Mouse (Mus musculus) kidney, embryonic 16.5 days (tissue): Measurements from ENCODE around the gene Clnk. TPM values are rescaled to one million over a fixed set of nuclear protein-coding genes. Genes with fewer than 3 reads are reported as not detected.

Experiments
- ATAC-seq: fragments of 200-750 bp; cut with Nextera tagmentation; 2 replicates; pipeline ENCODE4 v1.8.0; 2017; ENCODE audit warnings: moderate TSS enrichment; ENCODE audit not compliant: low FRiP score, low TSS enrichment
- H3K27ac ChIP-seq: fragments of 300-500 bp; sonication (generic); 2 replicates; pipeline ENCODE4 v1.5.1; 2014; ENCODE audit warnings: low read length
- H3K27me3 ChIP-seq: fragments of 300-500 bp; sonication (generic); 2 replicates; pipeline ENCODE4 v1.6.1; 2014; ENCODE audit warnings: low read length, control low read depth, mixed read lengths; ENCODE audit not compliant: insufficient read depth
- H3K36me3 ChIP-seq: fragments of 300-500 bp; sonication (generic); 2 replicates; pipeline ENCODE4 v1.6.1; 2014; ENCODE audit warnings: low read length, control low read depth, mixed read lengths; ENCODE audit not compliant: insufficient read depth
- H3K4me1 ChIP-seq: fragments of 300-500 bp; sonication (generic); 2 replicates; pipeline ENCODE4 v1.6.1; 2014; ENCODE audit warnings: low read length, control low read depth, mixed read lengths; ENCODE audit not compliant: insufficient read depth
- H3K4me2 ChIP-seq: fragments of 300-500 bp; sonication (generic); replicated peaks from 2 replicates; pipeline ENCODE4 v1.6.1; 2014; ENCODE audit warnings: low read depth, low read length
- H3K4me3 ChIP-seq: fragments of 300-500 bp; sonication (generic); 2 replicates; pipeline ENCODE4 v1.5.1; 2014; ENCODE audit warnings: mild to moderate bottlenecking, low read length
- H3K9ac ChIP-seq: fragments of 300-500 bp; sonication (generic); replicated peaks from 2 replicates; pipeline ENCODE4 v1.6.1; 2014; ENCODE audit warnings: low read length
- H3K9me3 ChIP-seq: fragments of 300-500 bp; sonication (generic); 2 replicates; pipeline ENCODE4 v1.6.1; 2016; ENCODE audit warnings: low read length, control low read depth
- WGBS: fragments of 180-500 bp; shearing (Covaris S2); extraction: QIAGEN DNeasy Blood & Tissue Kit; methylation state at CpG from one replicate; pipeline ENCODE4 v1.1.7; 2014; 5-methylcytosine and 5-hydroxymethylcytosine counted together
- polyA plus RNA-seq: library from polyadenylated mRNA; unstranded; fragments of >200 nt; fragmentation: Nextera tagmentation; extraction: Ambion mirVana; gene quantifications from 2 replicates; pipeline ENCODE4 v1.2.1, GENCODE M21; 2015

Gene Clnk
- polyA plus RNA-seq, 1 experiment from 2014 or later: not detected

DNA sequence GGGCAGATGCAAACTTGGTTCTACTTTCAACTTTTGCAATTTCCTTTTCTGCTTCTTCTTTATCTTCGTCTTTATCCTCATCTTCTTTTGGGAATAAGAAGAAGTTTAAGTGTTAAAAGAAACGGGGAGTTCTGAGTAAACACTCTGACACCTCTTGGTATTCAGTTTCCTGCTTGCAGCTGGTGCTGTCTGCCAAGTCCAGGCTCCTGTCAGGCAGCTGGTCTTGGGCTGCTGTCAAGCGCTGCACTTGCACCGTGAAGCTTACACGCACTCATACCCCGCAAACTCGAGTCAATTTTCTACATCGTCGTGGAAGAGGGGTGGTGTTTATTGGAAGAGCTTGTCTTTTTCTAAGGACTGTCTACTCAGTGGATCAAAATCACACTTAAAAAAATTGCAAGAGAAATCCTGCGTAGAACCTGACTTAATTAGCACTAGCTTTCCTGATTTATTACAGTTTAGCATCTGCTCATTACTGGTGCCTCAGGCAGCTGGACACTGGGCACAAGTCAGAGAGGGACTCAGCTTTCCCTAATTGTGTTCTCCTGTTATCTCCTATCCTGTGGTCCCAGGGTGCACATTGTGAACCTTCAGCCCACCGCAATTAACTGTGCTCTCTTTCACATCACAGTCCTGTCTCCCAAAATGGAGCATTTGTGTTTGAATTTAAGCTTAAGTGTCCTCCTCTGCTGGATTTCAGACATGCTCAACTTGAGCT, 3.5 kb upstream of the Clnk start:
- H3K9me3 ChIP-seq: no peaks in the 10 kb centered on the region
- no peak overlapping the region for H3K9ac ChIP-seq
- no peak overlapping the region for H3K4me3 ChIP-seq
- H3K27ac ChIP-seq: no peak overlapping the region
- no peaks in the 10 kb centered on the region for H3K36me3 ChIP-seq
- no peaks in the 10 kb centered on the region for H3K4me1 ChIP-seq
- peak overlapping the region; percentile 27 for H3K4me2 ChIP-seq
- WGBS: 24% methylated on average over 11 of the region's 11 CpGs
- peak; percentile 83; the same call in 1 of the 2 replicates for ATAC-seq
- H3K27me3 ChIP-seq: no peaks in the 10 kb centered on the region

DNA sequence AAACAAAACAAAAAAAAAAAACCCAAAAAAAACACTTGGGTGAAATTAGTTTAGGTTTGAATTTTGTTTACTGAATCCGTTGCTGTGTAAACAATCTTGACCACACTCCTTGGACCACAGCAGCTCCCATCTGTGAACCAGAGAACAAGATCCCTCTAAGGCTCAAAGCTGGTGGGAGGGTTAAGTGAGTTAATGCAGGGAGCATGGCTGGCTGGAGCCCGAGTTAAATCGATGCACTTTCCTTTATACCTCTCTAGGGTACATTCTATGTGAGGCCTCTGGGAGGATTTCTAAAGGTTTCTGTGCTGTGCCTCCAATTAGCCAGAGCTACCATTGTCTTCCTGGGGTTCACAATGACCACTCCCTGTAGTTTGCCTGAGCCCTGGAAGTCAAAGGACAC, 1.2 kb downstream of the Clnk start:
- H3K4me2 ChIP-seq: no peak overlapping the region
- H3K36me3 ChIP-seq: no peaks in the 10 kb centered on the region
- H3K9ac ChIP-seq: no peak overlapping the region
- H3K27me3 ChIP-seq: no peaks in the 10 kb centered on the region
- ATAC-seq: no peak
- no peaks in the 10 kb centered on the region for H3K4me1 ChIP-seq
- H3K9me3 ChIP-seq: no peaks in the 10 kb centered on the region
- no peak overlapping the region for H3K4me3 ChIP-seq
- 33% methylated on average over 3 of the region's 3 CpGs for WGBS
- no peak overlapping the region for H3K27ac ChIP-seq

DNA sequence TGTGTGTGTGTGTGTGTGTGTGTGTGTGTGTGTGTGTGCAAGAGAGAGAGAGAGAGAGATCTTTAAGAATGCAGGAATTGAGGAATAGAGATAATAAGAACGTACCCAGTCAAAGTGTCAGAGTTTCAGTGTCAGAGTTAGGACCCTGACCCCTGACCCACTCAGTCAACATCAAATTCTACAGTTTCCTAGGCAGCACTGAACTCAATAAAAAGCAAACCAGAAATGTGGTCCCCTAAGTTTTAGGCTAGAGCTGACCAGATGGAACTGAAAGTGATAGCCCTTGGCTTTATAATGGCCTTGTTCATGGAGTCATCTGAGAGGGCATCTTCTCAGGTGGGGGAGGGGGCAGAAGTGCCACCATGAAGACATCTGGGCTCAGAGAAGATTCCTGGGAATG, 1.7 kb downstream of the Clnk start:
- no peak overlapping the region for H3K4me3 ChIP-seq
- ATAC-seq: 0 out of 2 replicates have a peak, but pooled peaks have one; percentile 6
- H3K27me3 ChIP-seq: no peaks in the 10 kb centered on the region
- 22% methylated on average over 1 of the region's 1 CpGs for WGBS
- no peak overlapping the region for H3K9ac ChIP-seq
- H3K4me1 ChIP-seq: no peaks in the 10 kb centered on the region
- no peak overlapping the region for H3K27ac ChIP-seq
- H3K36me3 ChIP-seq: no peaks in the 10 kb centered on the region
- H3K4me2 ChIP-seq: no peak overlapping the region
- H3K9me3 ChIP-seq: no peaks in the 10 kb centered on the region

DNA sequence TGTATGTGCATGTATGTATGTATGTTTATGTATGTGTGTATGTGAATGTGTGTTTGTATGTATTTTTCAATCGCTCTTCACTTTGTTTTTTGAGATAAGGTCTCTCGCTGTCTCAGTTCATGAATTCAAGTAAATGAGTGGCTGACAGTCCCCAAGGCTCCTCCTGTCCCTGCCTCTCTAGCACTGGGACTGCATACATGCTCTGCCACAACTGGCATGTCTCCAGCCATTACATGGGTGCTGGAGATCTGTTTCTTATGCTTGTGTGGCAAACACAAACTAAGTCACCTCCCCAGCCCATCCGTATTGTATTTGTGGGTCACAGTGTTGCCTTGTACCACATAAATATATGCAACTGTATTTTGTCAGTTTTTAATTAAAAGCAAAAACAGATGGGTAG, 3.7 kb downstream of the Clnk start:
- no peaks in the 10 kb centered on the region for H3K36me3 ChIP-seq
- no peak for ATAC-seq
- no peaks in the 10 kb centered on the region for H3K4me1 ChIP-seq
- H3K4me3 ChIP-seq: no peak overlapping the region
- H3K27ac ChIP-seq: no peak overlapping the region
- no peaks in the 10 kb centered on the region for H3K27me3 ChIP-seq
- no peaks in the 10 kb centered on the region for H3K9me3 ChIP-seq
- no peak overlapping the region for H3K9ac ChIP-seq
- no peak overlapping the region for H3K4me2 ChIP-seq
- WGBS: 95% methylated on average over 3 of the region's 3 CpGs

DNA sequence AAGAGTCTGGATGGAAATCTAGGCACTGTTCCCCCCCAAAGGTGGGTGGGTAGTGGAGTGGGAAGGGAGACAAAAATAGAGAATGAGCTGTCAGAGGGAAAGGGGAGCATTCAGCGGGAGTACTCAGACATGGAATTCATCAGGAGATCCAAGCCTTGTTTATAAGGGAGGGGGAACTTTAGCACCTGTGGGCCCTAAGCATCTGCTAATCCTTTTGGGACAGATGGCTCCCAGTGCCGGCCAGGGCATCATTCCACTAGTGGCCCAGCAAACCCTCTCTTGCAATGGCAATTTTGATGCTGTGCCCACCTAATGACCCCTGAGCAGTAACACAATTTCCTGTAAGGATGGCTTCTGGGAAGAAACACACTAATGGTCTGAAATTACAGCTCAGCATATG, 5.0 kb downstream of the Clnk start:
- no peak for ATAC-seq
- no peaks in the 10 kb centered on the region for H3K4me1 ChIP-seq
- H3K9ac ChIP-seq: no peak overlapping the region
- 54% methylated on average over 2 of the region's 2 CpGs for WGBS
- H3K4me2 ChIP-seq: no peak overlapping the region
- no peak overlapping the region for H3K4me3 ChIP-seq
- no peaks in the 10 kb centered on the region for H3K36me3 ChIP-seq
- H3K9me3 ChIP-seq: no peaks in the 10 kb centered on the region
- H3K27ac ChIP-seq: no peak overlapping the region
- no peaks in the 10 kb centered on the region for H3K27me3 ChIP-seq

DNA sequence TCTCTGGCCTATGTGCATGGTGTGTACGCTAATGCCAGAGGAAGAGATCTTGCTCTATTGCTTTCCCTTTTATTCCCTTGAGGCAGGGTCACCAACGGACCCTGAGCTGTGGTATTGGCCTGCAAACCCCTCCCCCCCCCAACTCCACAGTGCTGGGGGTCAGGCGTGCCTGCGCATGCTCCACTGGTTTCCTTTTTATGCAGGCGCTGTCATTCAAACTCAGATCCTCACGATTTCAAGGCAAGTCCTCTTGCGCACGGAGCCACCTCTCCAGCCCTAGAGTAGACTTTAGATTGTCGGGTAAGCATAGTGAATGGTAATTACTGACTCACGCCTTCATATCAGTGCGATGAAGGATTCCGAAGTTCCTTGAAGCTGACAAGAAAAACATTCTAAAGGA, 6.1 kb downstream of the Clnk start:
- no peaks in the 10 kb centered on the region for H3K9me3 ChIP-seq
- WGBS: 74% methylated on average over 12 of the region's 12 CpGs
- H3K27ac ChIP-seq: no peak overlapping the region
- no peaks in the 10 kb centered on the region for H3K27me3 ChIP-seq
- no peak for ATAC-seq
- H3K4me3 ChIP-seq: no peak overlapping the region
- H3K36me3 ChIP-seq: no peaks in the 10 kb centered on the region
- no peaks in the 10 kb centered on the region for H3K4me1 ChIP-seq
- H3K9ac ChIP-seq: no peak overlapping the region
- no peak overlapping the region for H3K4me2 ChIP-seq

DNA sequence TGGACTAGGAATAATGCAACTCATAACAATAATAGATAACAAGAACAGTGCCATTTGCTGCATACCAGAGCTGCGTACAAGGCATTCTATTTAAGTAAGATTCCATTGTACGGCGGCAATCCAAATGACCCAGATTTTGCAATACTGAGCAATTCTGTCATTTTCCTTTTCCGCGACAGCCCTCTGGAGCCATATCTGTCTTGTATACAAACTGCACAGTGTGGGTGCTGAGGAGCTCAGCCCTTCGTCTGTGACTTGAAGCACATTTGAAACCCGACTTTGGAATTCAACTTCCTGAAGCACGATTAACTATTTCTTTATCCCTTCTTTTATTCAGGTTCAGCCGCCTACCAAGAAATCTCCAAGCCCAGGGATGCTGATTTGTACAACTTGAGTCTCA, 6.6 kb downstream of the Clnk start:
- 85% methylated on average over 9 of the region's 9 CpGs for WGBS
- Histone ChIP-seq H3K4me3 (no peak overlapping the region), H3K9me3 (no peaks in the 10 kb centered on the region), H3K27me3 (no peaks in the 10 kb centered on the region), H3K4me2 (no peak overlapping the region), H3K27ac (no peak overlapping the region), H3K4me1 (no peaks in the 10 kb centered on the region), H3K9ac (no peak overlapping the region), H3K36me3 (no peaks in the 10 kb centered on the region)
- ATAC-seq: no peak

DNA sequence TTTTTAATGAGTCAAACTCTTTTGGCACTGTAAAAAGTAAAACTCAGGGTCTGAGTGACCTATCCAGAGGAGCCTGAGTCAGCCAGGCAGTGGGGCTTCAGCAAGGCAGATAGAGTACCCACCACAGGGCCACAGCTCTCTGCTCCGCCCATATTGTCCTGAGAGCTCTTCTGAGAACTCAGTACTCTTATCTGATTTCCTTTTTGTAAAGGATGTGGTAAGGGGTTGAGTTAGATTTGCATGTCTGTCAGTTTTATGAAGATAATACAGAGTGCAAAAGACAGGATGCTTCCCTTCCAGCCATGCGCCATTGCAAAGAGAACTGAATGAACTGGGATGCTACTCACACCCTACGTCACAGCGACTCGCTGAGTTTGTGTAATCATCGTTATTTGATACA, 12.0 kb downstream of the Clnk start:
- Histone ChIP-seq H3K9me3 (no peaks in the 10 kb centered on the region), H3K27me3 (no peaks in the 10 kb centered on the region), H3K36me3 (no peaks in the 10 kb centered on the region), H3K4me1 (no peaks in the 10 kb centered on the region), H3K4me3 (no peak overlapping the region), H3K9ac (no peak overlapping the region), H3K4me2 (no peak overlapping the region), H3K27ac (no peak overlapping the region)
- whole genome bisulfite sequencing: 75% methylated on average over 6 of the region's 6 CpGs
- no peak for ATAC-seq

DNA sequence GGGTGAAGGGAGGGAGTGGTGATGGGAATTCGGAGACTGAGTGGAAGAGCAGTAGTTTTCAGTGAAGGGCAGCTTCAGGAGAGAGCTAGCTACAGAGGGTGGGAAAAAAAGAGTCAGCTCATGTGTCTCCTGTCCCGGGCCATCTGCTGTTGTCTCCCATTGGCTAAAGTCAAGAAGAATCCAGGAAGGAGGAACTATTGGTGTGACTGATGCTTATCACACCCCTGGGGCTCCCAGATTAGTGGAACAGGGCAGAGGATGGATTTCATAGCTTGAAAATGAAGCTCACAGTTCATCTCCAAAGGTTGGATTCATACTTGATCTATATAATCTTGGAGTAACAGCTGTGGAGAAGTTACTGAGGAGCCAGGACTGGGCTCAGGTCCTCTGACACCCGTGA, 13.6 kb downstream of the Clnk start:
- ATAC-seq: no peak
- Histone ChIP-seq H3K4me3 (no peak overlapping the region), H3K36me3 (no peaks in the 10 kb centered on the region), H3K4me1 (no peaks in the 10 kb centered on the region), H3K27me3 (no peaks in the 10 kb centered on the region), H3K9me3 (no peaks in the 10 kb centered on the region), H3K27ac (no peak overlapping the region), H3K9ac (no peak overlapping the region), H3K4me2 (no peak overlapping the region)
- WGBS: 59% methylated on average over 3 of the region's 3 CpGs

DNA sequence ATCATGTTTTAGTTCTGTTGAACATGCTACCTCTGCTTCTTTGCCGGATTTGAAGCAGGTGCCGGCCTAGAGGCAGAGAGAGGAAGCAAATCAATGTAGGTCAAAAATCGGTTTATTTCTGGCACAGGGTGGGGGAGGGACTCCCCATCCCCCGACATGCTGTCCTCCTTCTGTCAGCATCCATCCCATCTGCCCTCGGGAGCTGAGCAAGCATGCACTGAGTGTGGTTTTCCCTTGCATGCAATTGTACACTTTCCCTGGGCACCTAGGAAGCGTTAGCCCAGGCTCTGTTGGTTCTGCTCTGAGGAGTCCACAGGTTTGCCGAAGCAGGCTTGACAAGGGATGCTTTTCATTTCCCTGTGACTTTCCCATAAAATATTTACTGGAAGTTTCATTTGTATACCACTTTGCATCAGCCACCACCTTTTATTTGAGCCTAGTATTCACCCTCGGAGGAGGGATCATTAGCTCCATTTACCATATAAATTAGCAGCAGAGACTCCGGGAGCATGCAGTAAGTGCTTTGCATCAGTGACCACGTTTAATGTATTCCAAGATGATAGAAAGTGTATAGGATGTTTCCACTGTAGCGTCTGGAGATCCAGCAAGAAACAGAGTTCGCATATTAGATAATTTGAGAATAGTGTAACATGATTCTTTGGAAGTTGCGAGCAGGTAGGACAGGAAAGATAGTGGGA, 14.2 kb downstream of the Clnk start:
- no peaks in the 10 kb centered on the region for H3K9me3 ChIP-seq
- H3K4me1 ChIP-seq: no peaks in the 10 kb centered on the region
- no peaks in the 10 kb centered on the region for H3K27me3 ChIP-seq
- ATAC-seq: no peak
- H3K4me2 ChIP-seq: no peak overlapping the region
- no peak overlapping the region for H3K27ac ChIP-seq
- no peaks in the 10 kb centered on the region for H3K36me3 ChIP-seq
- no peak overlapping the region for H3K4me3 ChIP-seq
- no peak overlapping the region for H3K9ac ChIP-seq
- 49% methylated on average over 13 of the region's 13 CpGs for WGBS
